Mouse (Mus musculus): ENCODE results near the gene Morc3.

DNA sequence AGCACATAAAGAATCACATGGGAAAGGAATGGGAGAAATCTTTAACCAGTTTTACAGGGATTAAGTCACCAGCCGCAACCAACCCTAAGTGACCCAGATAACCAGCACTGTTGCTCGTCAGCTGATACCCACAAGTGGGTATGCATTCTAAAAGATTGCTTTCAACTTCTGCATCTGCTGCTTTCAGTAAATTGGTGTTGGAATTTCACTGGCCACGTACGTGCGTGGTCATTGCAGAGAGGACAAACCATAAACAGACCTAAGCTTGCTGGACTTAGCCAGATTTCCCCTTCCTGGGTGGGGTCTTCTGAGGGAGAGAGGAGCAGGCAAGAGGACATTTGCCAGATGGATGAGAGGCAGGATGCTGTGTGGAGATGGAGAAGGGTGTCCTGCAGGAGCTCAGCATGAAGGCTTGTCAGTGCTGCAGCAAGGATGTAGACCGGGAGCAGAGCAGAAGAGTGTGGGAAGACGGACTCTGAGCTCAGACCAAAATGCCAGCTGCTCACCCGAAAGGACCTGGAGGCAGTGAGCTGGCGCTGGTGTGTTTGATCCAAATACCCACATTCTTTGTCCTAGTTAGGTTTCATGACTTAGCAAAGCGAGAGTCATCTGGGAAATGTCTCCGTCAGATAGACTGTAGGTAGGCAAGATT lies 34.0 kb upstream of the Morc3 start:
- TF ChIP-seq POLR2A (IDR thresholded peaks at IDR 0.05; ENCODE audit: borderline replicate concordance, insufficient read depth, low read length): no peak
- TF ChIP-seq CTCF (IDR thresholded peaks at IDR 0.05; ENCODE audit: borderline replicate concordance, insufficient read depth, low read depth, low read length): no peak

All from cerebellum, adult 2 months (tissue).